Mouse (Mus musculus) testis, adult 2 months (tissue): Measurements from ENCODE around the gene Ntrk2. TPM values are rescaled to one million over a fixed set of nuclear protein-coding genes. Genes with fewer than 3 reads are reported as not detected.

ENCODE experiments used
- H3K27ac ChIP-seq: fragments of 200-500 bp; 2 replicates; pipeline ENCODE4 v1.5.1; 2012; ENCODE audit warnings: low read depth, low read length; ENCODE audit not compliant: control insufficient read depth, insufficient read depth
- H3K27me3 ChIP-seq: fragments of 200-500 bp; 2 replicates; pipeline ENCODE4 v1.6.1; 2012; ENCODE audit warnings: mild to moderate bottlenecking, low read length, moderate library complexity; ENCODE audit not compliant: control insufficient read depth, insufficient read depth
- H3K36me3 ChIP-seq: fragments of 200-500 bp; 2 replicates; pipeline ENCODE4 v1.6.1; 2012; ENCODE audit warnings: mild to moderate bottlenecking, low read length; ENCODE audit not compliant: control insufficient read depth, insufficient read depth
- H3K4me1 ChIP-seq: fragments of 200-500 bp; 2 replicates; pipeline ENCODE4 v1.6.1; 2012; ENCODE audit warnings: low read length; ENCODE audit not compliant: control insufficient read depth, insufficient read depth
- H3K4me3 ChIP-seq: fragments of 200-500 bp; 2 replicates; pipeline ENCODE4 v1.5.1; 2012; ENCODE audit warnings: low read depth, mild to moderate bottlenecking, low read length, moderate library complexity, mixed read lengths; ENCODE audit not compliant: control insufficient read depth
- CTCF ChIP-seq: fragments of 200-500 bp; IDR thresholded peaks from 2 replicates; pipeline ENCODE4 v1.5.1; 2012; ENCODE audit warnings: low read depth, mild to moderate bottlenecking, inconsistent platforms, low read length, moderate library complexity; ENCODE audit not compliant: control insufficient read depth, insufficient read depth, insufficient replicate concordance
- POLR2A ChIP-seq: fragments of 200-500 bp; IDR thresholded peaks from 2 replicates; pipeline ENCODE4 v1.6.1; 2012; ENCODE audit warnings: low read depth, mild to moderate bottlenecking, inconsistent platforms, low read length, moderate library complexity; ENCODE audit not compliant: control insufficient read depth
- polyA plus RNA-seq: library from polyadenylated mRNA; depleted of rRNA; stranded (reverse); fragments of >200 nt; gene quantifications from 2 replicates; pipeline ENCODE4 v1.2.3, GENCODE M21; 2012

Gene Ntrk2
- polyA plus RNA-seq, 1 experiment, result 2.0 TPM

- Histone ChIP-seq H3K4me1 (no peaks in the 10 kb centered on the region), H3K4me3 (no peak overlapping the region), H3K27me3 (no peaks in the 10 kb centered on the region), H3K27ac (no peak overlapping the region), H3K36me3 (no peaks in the 10 kb centered on the region)
- TF ChIP-seq POLR2A (no peak), CTCF (no peak)
Observed at GRCm38 (mm10) chr13:59004579-59004978, 198.2 kb downstream of the Ntrk2 start.

GRCm38 (mm10) chr13:59009855-59010254 is 203.5 kb downstream of the Ntrk2 start:
- no peak for TF ChIP-seq CTCF
- no peak for TF ChIP-seq POLR2A

DNA sequence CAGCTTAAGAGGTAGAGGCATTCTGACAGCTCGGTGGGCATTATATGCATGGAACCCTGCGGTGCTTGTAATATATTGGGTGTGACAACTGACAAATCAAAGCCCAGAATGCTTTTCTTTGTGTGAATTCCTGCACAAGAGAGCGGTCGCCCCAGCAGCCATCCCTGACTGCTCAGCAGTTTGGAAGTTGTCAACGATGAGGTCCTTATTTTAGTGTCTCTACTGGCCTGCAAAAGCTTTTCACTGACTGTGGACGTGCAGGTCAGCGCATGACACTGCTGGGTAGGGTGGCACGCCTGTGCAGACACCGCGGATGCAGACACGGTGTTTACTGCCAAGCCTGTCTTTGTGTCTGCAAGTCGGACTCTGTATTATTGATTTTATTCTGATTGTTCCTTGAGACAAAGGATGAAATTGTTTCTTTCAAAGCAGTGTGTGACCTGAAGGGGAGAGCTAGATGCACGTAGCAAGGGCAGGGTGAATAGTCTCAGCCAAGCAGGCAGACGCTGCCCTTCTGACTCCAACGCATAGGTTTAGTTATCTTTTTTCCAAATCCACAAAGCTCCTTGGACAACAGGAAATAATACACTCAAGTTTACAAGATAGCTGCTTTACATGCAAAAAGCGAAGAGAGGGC is 204.6 kb downstream of the Ntrk2 start:
- Histone ChIP-seq H3K27ac (no peak overlapping the region), H3K27me3 (no peaks in the 10 kb centered on the region)

More at GRCm38 (mm10) chr13:59009855-59010254, 203.5 kb downstream of the Ntrk2 start:
- Histone ChIP-seq H3K4me3 (no peak overlapping the region), H3K4me1 (no peaks in the 10 kb centered on the region), H3K36me3 (no peaks in the 10 kb centered on the region), H3K27me3 (no peaks in the 10 kb centered on the region), H3K27ac (no peak overlapping the region)

DNA sequence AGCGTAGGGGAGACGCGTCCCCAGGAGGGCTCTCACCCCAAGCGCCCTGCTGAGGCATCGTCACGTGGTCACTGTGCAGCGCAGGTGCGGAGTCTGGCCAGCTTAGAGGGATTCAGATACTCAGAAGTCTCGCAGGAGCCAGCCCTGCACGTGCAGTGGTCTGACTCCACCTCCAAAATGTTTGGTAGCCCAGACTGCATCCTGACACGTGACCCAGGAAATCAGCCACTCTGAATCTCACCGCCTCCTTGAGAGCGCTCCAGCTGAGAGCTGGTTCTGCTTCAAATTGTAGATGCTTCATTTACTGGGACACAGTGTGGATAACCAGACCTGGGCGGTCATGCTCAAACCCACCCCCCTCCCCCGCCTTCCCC is 205.1 kb downstream of the Ntrk2 start:
- Histone ChIP-seq H3K4me1 (no peaks in the 10 kb centered on the region), H3K4me3 (no peak overlapping the region), H3K27me3 (no peaks in the 10 kb centered on the region), H3K27ac (no peak overlapping the region), H3K36me3 (no peaks in the 10 kb centered on the region)
- TF ChIP-seq CTCF (no peak), POLR2A (no peak)

More for the DNA sequence above, 204.6 kb downstream of the Ntrk2 start:
- Histone ChIP-seq H3K4me1 (no peaks in the 10 kb centered on the region), H3K36me3 (no peaks in the 10 kb centered on the region), H3K4me3 (no peak overlapping the region)
- TF ChIP-seq POLR2A (no peak), CTCF (no peak)

GRCm38 (mm10) chr13:59015360-59015759 is 209.0 kb downstream of the Ntrk2 start:
- H3K27ac ChIP-seq, result no peak overlapping the region
- no peaks in the 10 kb centered on the region for H3K4me1 ChIP-seq
- TF ChIP-seq POLR2A (no peak), CTCF (no peak)
- no peaks in the 10 kb centered on the region for H3K36me3 ChIP-seq
- no peaks in the 10 kb centered on the region for H3K27me3 ChIP-seq
- no peak overlapping the region for H3K4me3 ChIP-seq

DNA sequence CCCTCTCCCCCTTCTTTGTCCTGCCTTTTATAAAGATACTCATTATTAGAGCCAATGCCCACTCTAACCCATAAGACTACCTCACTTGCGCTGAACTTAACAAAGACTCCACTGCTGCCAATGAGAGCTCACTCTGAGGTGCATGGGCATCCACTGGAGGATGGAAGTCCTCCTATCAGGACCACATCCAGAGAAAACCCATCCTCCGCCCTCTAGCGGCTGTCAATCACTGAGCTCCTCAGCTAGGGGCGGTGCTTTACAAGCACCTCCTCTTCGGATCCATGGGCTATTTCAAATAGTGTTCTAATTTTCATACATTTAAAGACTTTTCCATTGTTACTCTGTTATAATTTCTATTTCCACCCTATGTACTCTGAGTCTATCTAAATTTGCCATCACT is 210.8 kb downstream of the Ntrk2 start:
- Histone ChIP-seq H3K4me1 (no peaks in the 10 kb centered on the region), H3K27me3 (no peaks in the 10 kb centered on the region), H3K27ac (no peak overlapping the region), H3K36me3 (no peaks in the 10 kb centered on the region), H3K4me3 (no peak overlapping the region)
- TF ChIP-seq POLR2A, result no peak
- TF ChIP-seq CTCF, result no peak

- Histone ChIP-seq H3K36me3 (no peaks in the 10 kb centered on the region), H3K4me1 (no peaks in the 10 kb centered on the region), H3K27ac (no peak overlapping the region), H3K27me3 (no peaks in the 10 kb centered on the region), H3K4me3 (no peak overlapping the region)
- TF ChIP-seq POLR2A (no peak), CTCF (no peak)
Observed at GRCm38 (mm10) chr13:59022251-59023042, 216.1 kb downstream of the Ntrk2 start.

- H3K4me1 ChIP-seq, result no peaks in the 10 kb centered on the region
- H3K27ac ChIP-seq, result no peak overlapping the region
- TF ChIP-seq CTCF (no peak), POLR2A (no peak)
- no peaks in the 10 kb centered on the region for H3K36me3 ChIP-seq
- no peak overlapping the region for H3K4me3 ChIP-seq
- H3K27me3 ChIP-seq, result no peaks in the 10 kb centered on the region
Observed at GRCm38 (mm10) chr13:59025653-59026052, 219.3 kb downstream of the Ntrk2 start.
